Mouse (Mus musculus): ENCODE measurements around the gene Olfr669. TPM values are rescaled to one million over a fixed set of nuclear protein-coding genes. Genes with fewer than 3 reads are reported as not detected.

Gene Olfr669
- polyA plus RNA-seq (2014; fragmentation: Illumina TruSeq; extraction: RNeasy Lipid Tissue Mini Kit (QIAGEN cat#74804); ENCODE audit: low read depth, low replicate concordance): not detected

DNA sequence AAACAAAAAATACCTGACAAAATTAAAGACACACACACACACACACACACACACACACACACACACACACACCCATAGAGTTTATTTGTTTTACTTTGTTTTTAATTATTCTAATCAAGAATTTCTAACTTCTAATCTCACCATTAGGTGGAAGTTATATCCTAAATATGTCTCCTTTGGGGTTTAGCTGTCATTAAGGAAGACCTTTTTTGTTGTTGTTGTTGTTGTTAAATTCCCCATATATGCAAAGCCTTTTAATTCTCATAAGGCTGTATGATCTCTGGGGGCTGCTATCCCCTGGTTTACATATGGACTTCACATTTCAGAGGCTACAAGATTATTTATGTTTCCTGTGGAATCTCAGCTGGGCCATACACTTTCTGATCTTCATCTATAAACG lies at the start of gene Olfr669:
TSS of gene Olfr669 (plus strand) at position 301 of the 400 bp plus-strand sequence.

GRCm38 (mm10) chr7:104895852-104896251 lies 38.2 kb upstream of the Olfr669 start, which contains the start of gene Olfr666:
TSS of gene Olfr666 (minus strand) at chr7:104895952.

DNA sequence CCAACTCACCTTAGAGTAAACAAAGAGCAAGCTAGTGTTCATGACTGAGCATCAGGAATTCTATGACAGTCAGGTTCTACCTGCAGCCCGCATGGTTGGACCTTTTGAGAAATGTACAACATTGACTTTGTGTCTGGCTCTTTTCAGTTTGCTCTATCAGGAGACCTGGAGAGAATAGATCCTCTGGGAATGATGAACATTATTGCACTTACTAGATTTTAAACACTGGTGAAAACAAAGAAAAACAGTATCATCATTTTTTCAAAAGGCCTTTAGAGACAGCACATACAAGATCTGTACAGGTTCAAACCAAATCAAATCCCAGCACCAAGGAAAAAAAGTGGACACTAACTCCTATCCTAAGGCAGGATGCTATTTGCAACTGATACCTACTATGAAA lies 12.7 kb upstream of the Olfr669 start, which contains the start of gene Olfr667:
TSS of gene Olfr667 (minus strand) at position 101 of the 400 bp plus-strand sequence.

GRCm38 (mm10) chr7:104927957-104928356 lies 6.1 kb upstream of the Olfr669 start, which contains the start of gene Olfr668:
TSS of gene Olfr668 (minus strand) at chr7:104928057.

DNA sequence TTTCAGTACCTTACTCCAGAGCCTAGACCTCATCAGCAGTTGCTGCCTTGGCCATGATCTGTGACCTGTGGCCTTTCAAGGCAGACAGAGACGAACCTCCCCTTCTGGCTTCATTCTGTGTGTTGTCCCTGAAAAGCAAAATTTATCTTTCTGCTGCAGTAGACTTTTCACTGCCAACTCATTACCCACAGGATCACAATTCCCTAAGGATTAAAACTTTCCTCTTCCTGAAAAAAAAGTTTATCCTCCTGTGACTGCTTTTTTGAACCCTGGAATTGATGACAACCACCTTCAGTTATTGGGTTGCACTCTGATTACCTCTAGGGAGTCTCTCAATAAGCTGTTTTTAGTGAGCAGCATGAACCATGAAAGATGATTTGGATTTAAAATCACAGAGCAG lies 28.5 kb downstream of the Olfr669 start, which contains the start of gene Olfr670:
TSS of gene Olfr670 (minus strand) at position 101 of the 400 bp plus-strand sequence.

DNA sequence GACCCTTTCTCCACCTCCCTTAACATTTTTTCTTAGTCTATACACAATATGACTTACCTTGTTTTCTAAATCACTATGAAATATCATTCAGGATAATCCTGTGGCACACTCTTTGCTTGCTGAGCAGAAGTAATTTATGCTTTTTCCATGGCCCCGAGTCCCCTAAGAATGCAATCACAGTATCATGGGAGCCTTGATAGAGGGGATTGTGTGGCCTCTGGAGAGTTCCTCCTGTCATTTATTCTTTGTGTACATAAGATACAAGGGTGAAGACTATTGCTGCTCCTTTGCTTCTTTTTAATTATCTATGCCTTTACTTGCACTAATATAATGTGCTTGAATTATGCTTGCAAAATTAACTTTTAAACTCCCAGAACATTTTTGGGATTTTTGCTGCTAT lies 45.0 kb downstream of the Olfr669 start, which contains the start of gene Olfr671:
TSS of gene Olfr671 (minus strand) at position 101 of the 400 bp plus-strand sequence.

Other genes with a start within 250 kb of the Olfr669 start
- not detected for gene Olfr661, start 247.7 kb upstream of the Olfr669 start, polyA plus RNA-seq (2014; fragmentation: Illumina TruSeq; extraction: RNeasy Lipid Tissue Mini Kit (QIAGEN cat#74804); ENCODE audit: low read depth, low replicate concordance)
- gene Usp17le, start 156.8 kb upstream of the Olfr669 start, polyA plus RNA-seq (2014; fragmentation: Illumina TruSeq; extraction: RNeasy Lipid Tissue Mini Kit (QIAGEN cat#74804); ENCODE audit: low read depth, low replicate concordance): not detected
- gene Usp17lb, start 91.6 kb upstream of the Olfr669 start, polyA plus RNA-seq (2014; fragmentation: Illumina TruSeq; extraction: RNeasy Lipid Tissue Mini Kit (QIAGEN cat#74804); ENCODE audit: low read depth, low replicate concordance): not detected
- gene Usp17la, start 77.2 kb upstream of the Olfr669 start, polyA plus RNA-seq (2014; fragmentation: Illumina TruSeq; extraction: RNeasy Lipid Tissue Mini Kit (QIAGEN cat#74804); ENCODE audit: low read depth, low replicate concordance): not detected
- gene Olfr665, start 56.2 kb upstream of the Olfr669 start, polyA plus RNA-seq (2014; fragmentation: Illumina TruSeq; extraction: RNeasy Lipid Tissue Mini Kit (QIAGEN cat#74804); ENCODE audit: low read depth, low replicate concordance): not detected
- not detected for gene Olfr666, start 38.3 kb upstream of the Olfr669 start, polyA plus RNA-seq (2014; fragmentation: Illumina TruSeq; extraction: RNeasy Lipid Tissue Mini Kit (QIAGEN cat#74804); ENCODE audit: low read depth, low replicate concordance)
- gene Olfr667, start 12.8 kb upstream of the Olfr669 start, polyA plus RNA-seq (2014; fragmentation: Illumina TruSeq; extraction: RNeasy Lipid Tissue Mini Kit (QIAGEN cat#74804); ENCODE audit: low read depth, low replicate concordance): not detected
- not detected for gene Olfr668, start 6.2 kb upstream of the Olfr669 start, polyA plus RNA-seq (2014; fragmentation: Illumina TruSeq; extraction: RNeasy Lipid Tissue Mini Kit (QIAGEN cat#74804); ENCODE audit: low read depth, low replicate concordance)
- not detected for gene Olfr670, start 28.4 kb downstream of the Olfr669 start, polyA plus RNA-seq (2014; fragmentation: Illumina TruSeq; extraction: RNeasy Lipid Tissue Mini Kit (QIAGEN cat#74804); ENCODE audit: low read depth, low replicate concordance)
- not detected for gene Olfr671, start 44.9 kb downstream of the Olfr669 start, polyA plus RNA-seq (2014; fragmentation: Illumina TruSeq; extraction: RNeasy Lipid Tissue Mini Kit (QIAGEN cat#74804); ENCODE audit: low read depth, low replicate concordance)
- not detected for gene Olfr672, start 67.8 kb downstream of the Olfr669 start, polyA plus RNA-seq (2014; fragmentation: Illumina TruSeq; extraction: RNeasy Lipid Tissue Mini Kit (QIAGEN cat#74804); ENCODE audit: low read depth, low replicate concordance)
- not detected for gene Olfr675, start 94.2 kb downstream of the Olfr669 start, polyA plus RNA-seq (2014; fragmentation: Illumina TruSeq; extraction: RNeasy Lipid Tissue Mini Kit (QIAGEN cat#74804); ENCODE audit: low read depth, low replicate concordance)
- not detected for gene Olfr676, start 98.5 kb downstream of the Olfr669 start, polyA plus RNA-seq (2014; fragmentation: Illumina TruSeq; extraction: RNeasy Lipid Tissue Mini Kit (QIAGEN cat#74804); ENCODE audit: low read depth, low replicate concordance)
- not detected for gene Olfr677, start 117.1 kb downstream of the Olfr669 start, polyA plus RNA-seq (2014; fragmentation: Illumina TruSeq; extraction: RNeasy Lipid Tissue Mini Kit (QIAGEN cat#74804); ENCODE audit: low read depth, low replicate concordance)
- not detected for gene Olfr678, start 130.2 kb downstream of the Olfr669 start, polyA plus RNA-seq (2014; fragmentation: Illumina TruSeq; extraction: RNeasy Lipid Tissue Mini Kit (QIAGEN cat#74804); ENCODE audit: low read depth, low replicate concordance)
- not detected for gene Olfr679, start 147.0 kb downstream of the Olfr669 start, polyA plus RNA-seq (2014; fragmentation: Illumina TruSeq; extraction: RNeasy Lipid Tissue Mini Kit (QIAGEN cat#74804); ENCODE audit: low read depth, low replicate concordance)
- gene Olfr680-ps1, start 158.6 kb downstream of the Olfr669 start, polyA plus RNA-seq (2014; fragmentation: Illumina TruSeq; extraction: RNeasy Lipid Tissue Mini Kit (QIAGEN cat#74804); ENCODE audit: low read depth, low replicate concordance): not detected
- not detected for gene Olfr681, start 182.6 kb downstream of the Olfr669 start, polyA plus RNA-seq (2014; fragmentation: Illumina TruSeq; extraction: RNeasy Lipid Tissue Mini Kit (QIAGEN cat#74804); ENCODE audit: low read depth, low replicate concordance)
- not detected for gene Olfr683, start 212.8 kb downstream of the Olfr669 start, polyA plus RNA-seq (2014; fragmentation: Illumina TruSeq; extraction: RNeasy Lipid Tissue Mini Kit (QIAGEN cat#74804); ENCODE audit: low read depth, low replicate concordance)
- gene Olfr684, start 229.4 kb downstream of the Olfr669 start, polyA plus RNA-seq (2014; fragmentation: Illumina TruSeq; extraction: RNeasy Lipid Tissue Mini Kit (QIAGEN cat#74804); ENCODE audit: low read depth, low replicate concordance): not detected

All from testis, adult 10 weeks (tissue).